Mouse (Mus musculus): ENCODE measurements around the gene Ms4a15.

DNA sequence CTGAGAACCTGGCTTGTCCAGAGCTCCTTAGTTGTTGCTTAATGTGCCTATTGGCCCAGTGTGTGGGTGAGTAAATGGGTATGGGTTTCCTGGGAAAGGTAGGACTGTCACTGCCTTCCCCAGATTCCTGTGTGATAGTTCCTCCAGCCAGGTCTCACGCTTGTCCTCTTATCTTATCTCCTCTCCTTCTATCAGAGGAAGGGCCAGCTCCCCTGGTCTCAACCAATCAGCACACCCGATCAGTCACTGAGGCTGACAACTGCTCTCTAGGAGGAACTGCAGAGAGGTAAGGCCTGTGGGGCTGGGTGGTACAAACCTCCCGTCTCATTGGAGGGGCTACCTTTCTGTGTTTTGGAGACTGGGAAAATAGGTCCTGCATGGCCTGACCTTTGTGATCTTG lies 54.3 kb downstream of the Ms4a15 start:
- TF ChIP-seq EP300 (IDR thresholded peaks at IDR 0.05; ENCODE audit: low read length) (no peak), MAZ (IDR thresholded peaks at IDR 0.05; ENCODE audit: low read depth, low read length) (no peak), USF1 (IDR thresholded peaks at IDR 0.05; ENCODE audit: low read depth, low read length) (no peak), CTCF (conservative IDR thresholded peaks at IDR 0.05 in 1 of 2, IDR thresholded peaks at IDR 0.05 in 1 of 2; ENCODE audit: low read depth in 2 of 2, low read length in 2 of 2) (no peak), HCFC1 (IDR thresholded peaks at IDR 0.05; ENCODE audit: low read depth, low read length) (no peak), SIN3A (IDR thresholded peaks at IDR 0.05; ENCODE audit: low read length) (no peak), POLR2A (IDR thresholded peaks at IDR 0.05; ENCODE audit: low read depth, low read length) (no peak), ZKSCAN1 (IDR thresholded peaks at IDR 0.05; ENCODE audit: borderline replicate concordance, low read depth, low read length) (no peak)

Measured in CH12.LX (cell line).